Mouse (Mus musculus) midbrain, embryonic 12.5 days (tissue): ENCODE measurements around the gene Rab28. TPM values are rescaled to one million over a fixed set of nuclear protein-coding genes. Genes with fewer than 3 reads are reported as not detected.

Experiments
- ATAC-seq: fragments of 200-750 bp; cut with Nextera tagmentation; 2 replicates; pipeline ENCODE4 v1.8.0; 2017; ENCODE audit warnings: low read depth, moderate TSS enrichment, moderate library complexity; ENCODE audit not compliant: low FRiP score
- H3K27ac ChIP-seq: fragments of 300-500 bp; sonication (generic); replicated peaks from 2 replicates; pipeline ENCODE4 v1.5.1; 2016; ENCODE audit warnings: mild to moderate bottlenecking
- H3K27me3 ChIP-seq: fragments of 300-500 bp; sonication (generic); 2 replicates; pipeline ENCODE4 v1.6.1; 2016; ENCODE audit warnings: mild to moderate bottlenecking
- H3K36me3 ChIP-seq: fragments of 300-500 bp; sonication (generic); 2 replicates; pipeline ENCODE4 v1.6.1; 2016
- H3K4me1 ChIP-seq: fragments of 300-500 bp; sonication (generic); 2 replicates; pipeline ENCODE4 v1.6.1; 2016
- H3K4me2 ChIP-seq: fragments of 300-500 bp; sonication (generic); replicated peaks from 2 replicates; pipeline ENCODE4 v1.6.1; 2016; ENCODE audit warnings: mild to moderate bottlenecking, moderate library complexity
- H3K4me3 ChIP-seq: fragments of 300-500 bp; sonication (generic); 2 replicates; pipeline ENCODE4 v1.5.1; 2016; ENCODE audit warnings: mild to moderate bottlenecking
- H3K9ac ChIP-seq: fragments of 300-500 bp; sonication (generic); replicated peaks from 2 replicates; pipeline ENCODE4 v1.6.1; 2016; ENCODE audit warnings: mild to moderate bottlenecking, moderate library complexity
- H3K9me3 ChIP-seq: fragments of 300-500 bp; sonication (generic); 2 replicates; pipeline ENCODE4 v1.6.1; 2016; ENCODE audit warnings: mild to moderate bottlenecking
- WGBS: fragments of 180-500 bp; shearing (Covaris S2); methylation state at CpG from one replicate; pipeline ENCODE4 v1.1.7; 2016; 5-methylcytosine and 5-hydroxymethylcytosine counted together
- polyA plus RNA-seq: library from polyadenylated mRNA; unstranded; fragments of >200 nt; fragmentation: Nextera tagmentation; extraction: Ambion mirVana; gene quantifications from 2 replicates; pipeline ENCODE4 v1.2.1, GENCODE M21; 2016

Rab28 gene
- polyA plus RNA-seq, 1 experiment from 2014 or later = 88.9 TPM

- ATAC-seq = no peak
- Histone ChIP-seq H3K4me1 (no peaks in the 10 kb centered on the region), H3K27ac (no peak overlapping the region), H3K9ac (no peak overlapping the region), H3K27me3 (no peaks in the 10 kb centered on the region), H3K4me3 (no peak overlapping the region), H3K4me2 (no peak overlapping the region), H3K9me3 (no peaks in the 10 kb centered on the region), H3K36me3 (peaks cover 4% of the 10 kb centered on the region; the same call in 1 of the 2 replicates)
- WGBS = 92% methylated on average over 3 of the region's 3 CpGs
Observed at GRCm38 (mm10) chr5:41621748-41622147, 86.2 kb downstream of the Rab28 start.

GRCm38 (mm10) chr5:41618966-41619365 lies 89.0 kb downstream of the Rab28 start:
- no peak for ATAC-seq
- H3K27me3 ChIP-seq = no peaks in the 10 kb centered on the region
- H3K9ac ChIP-seq = no peak overlapping the region
- no peak overlapping the region for H3K4me3 ChIP-seq
- WGBS = 86% methylated on average over 1 of the region's 1 CpGs
- H3K36me3 ChIP-seq = no peaks in the 10 kb centered on the region
- no peaks in the 10 kb centered on the region for H3K4me1 ChIP-seq
- no peaks in the 10 kb centered on the region for H3K9me3 ChIP-seq
- no peak overlapping the region for H3K4me2 ChIP-seq
- no peak overlapping the region for H3K27ac ChIP-seq

- Histone ChIP-seq H3K4me2 (no peak overlapping the region), H3K9me3 (no peaks in the 10 kb centered on the region), H3K4me1 (no peaks in the 10 kb centered on the region), H3K27me3 (no peaks in the 10 kb centered on the region), H3K4me3 (no peak overlapping the region), H3K9ac (no peak overlapping the region), H3K27ac (no peak overlapping the region), H3K36me3 (no peaks in the 10 kb centered on the region)
- ATAC-seq = no peak
- 69% methylated on average over 5 of the region's 5 CpGs for WGBS
Observed at GRCm38 (mm10) chr5:41610447-41611030, 97.4 kb downstream of the Rab28 start.

GRCm38 (mm10) chr5:41596242-41597117 lies 111.5 kb downstream of the Rab28 start:
- H3K27ac ChIP-seq = no peak overlapping the region
- H3K9me3 ChIP-seq = no peaks in the 10 kb centered on the region
- H3K27me3 ChIP-seq = no peaks in the 10 kb centered on the region
- WGBS = 94% methylated on average over 3 of the region's 3 CpGs
- H3K9ac ChIP-seq = no peak overlapping the region
- H3K36me3 ChIP-seq = no peaks in the 10 kb centered on the region
- no peak overlapping the region for H3K4me2 ChIP-seq
- H3K4me3 ChIP-seq = no peak overlapping the region
- H3K4me1 ChIP-seq = 0 out of 2 replicates have a peak, but pooled peaks cover 4% of the 10 kb centered on the region
- ATAC-seq = 0 out of 2 replicates have a peak, but pooled peaks have one; percentile 52

- no peak overlapping the region for H3K9ac ChIP-seq
- no peaks in the 10 kb centered on the region for H3K27me3 ChIP-seq
- H3K9me3 ChIP-seq = no peaks in the 10 kb centered on the region
- no peak overlapping the region for H3K4me3 ChIP-seq
- no peaks in the 10 kb centered on the region for H3K36me3 ChIP-seq
- no peak overlapping the region for H3K4me2 ChIP-seq
- H3K4me1 ChIP-seq = 0 out of 2 replicates have a peak, but pooled peaks cover 4% of the 10 kb centered on the region
- H3K27ac ChIP-seq = no peak overlapping the region
- 67% methylated on average over 3 of the region's 3 CpGs for WGBS
- no peak for ATAC-seq
Observed at GRCm38 (mm10) chr5:41595199-41595598, 112.8 kb downstream of the Rab28 start.

- no peaks in the 10 kb centered on the region for H3K9me3 ChIP-seq
- H3K4me1 ChIP-seq = no peaks in the 10 kb centered on the region
- ATAC-seq = no peak
- H3K9ac ChIP-seq = no peak overlapping the region
- H3K4me2 ChIP-seq = no peak overlapping the region
- no peaks in the 10 kb centered on the region for H3K27me3 ChIP-seq
- H3K27ac ChIP-seq = no peak overlapping the region
- H3K4me3 ChIP-seq = no peak overlapping the region
- no peaks in the 10 kb centered on the region for H3K36me3 ChIP-seq
- WGBS = 79% methylated on average over 2 of the region's 2 CpGs
Observed at GRCm38 (mm10) chr5:41578051-41578450, 129.9 kb downstream of the Rab28 start.

Other genes with a start within 250 kb of the Rab28 start
- gene Nkx3-2, start 56.3 kb upstream of the Rab28 start, polyA plus RNA-seq = 0.31 TPM in 1 of 2 replicates, not detected in the other
- gene Bod1l, start 136.2 kb upstream of the Rab28 start, polyA plus RNA-seq = 28.7 and 32.2 TPM in 2 replicates